Mouse (Mus musculus): Measurements from ENCODE around the gene Cope.

DNA sequence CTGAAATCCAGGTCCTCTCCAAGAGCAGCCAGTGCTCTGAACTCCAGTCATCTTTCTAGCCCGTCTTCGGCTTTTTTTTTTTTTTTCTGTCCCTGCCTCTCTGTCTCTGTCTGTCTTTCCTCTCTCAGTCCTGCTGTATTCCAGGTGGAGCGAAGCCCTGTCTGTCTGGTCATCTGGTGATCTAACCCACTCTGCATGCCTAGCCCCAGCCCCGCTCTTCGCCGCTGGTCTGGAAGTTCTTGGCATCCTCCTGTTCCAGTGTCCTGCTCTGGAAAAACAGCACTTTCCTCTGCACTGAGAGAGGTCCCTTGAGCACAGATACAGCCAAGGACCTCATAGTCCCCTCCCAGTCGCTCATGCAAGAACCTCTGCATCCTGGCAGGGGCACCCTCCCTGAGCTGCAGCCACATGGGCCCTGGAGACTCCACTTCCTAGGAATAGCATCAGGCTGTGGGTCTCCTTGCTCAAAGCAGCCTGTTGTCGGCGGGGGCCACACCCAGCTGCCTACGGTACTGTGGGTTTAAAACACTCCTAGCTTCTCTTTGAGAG, 59.2 kb downstream of the Cope start:
- TF ChIP-seq CTCF (conservative IDR thresholded peaks at IDR 0.05; ENCODE audit: low read length) (no peak), POU5F1 (IDR thresholded peaks at IDR 0.05; ENCODE audit: borderline replicate concordance, low read length) (no peak), NANOG (IDR thresholded peaks at IDR 0.05; ENCODE audit: borderline replicate concordance, low read length) (no peak)
